Mouse (Mus musculus): ENCODE measurements at regions not wholly inside any gene's neighbourhood (a gene's known extent, or its start where the extent isn't known, plus 50 kb on each side); places are given as distances from the start of the nearest gene placed in this dataset.

DNA sequence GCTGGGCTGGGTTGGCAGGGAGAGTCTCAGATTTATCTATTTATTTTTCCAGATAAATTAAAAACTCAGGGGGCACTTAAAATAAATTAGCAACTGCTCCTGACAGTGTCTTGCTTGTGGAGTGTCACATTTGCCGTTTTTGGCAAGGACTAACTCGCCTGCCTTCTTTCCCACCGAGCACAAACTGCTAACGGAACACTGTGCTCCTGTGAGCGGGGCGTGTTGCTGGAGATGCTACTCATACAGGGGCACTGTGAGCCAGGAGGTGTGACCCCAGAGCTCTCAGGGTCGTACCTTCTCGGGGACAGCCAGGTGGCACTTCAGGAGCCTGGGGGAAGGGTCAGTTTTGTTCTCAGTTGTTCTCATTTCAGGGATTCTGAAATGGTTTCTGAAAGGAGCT lies 292.6 kb downstream of the Vrk1 start:
- Histone ChIP-seq H3K27me3 (ENCODE audit: control insufficient read depth in 1 of 2, insufficient read depth in 2 of 2, low read length in 2 of 2) (no peaks in the 10 kb centered on the region), H3K9ac (ENCODE audit: control insufficient read depth, low read depth, low read length, poor library complexity, severe bottlenecking) (no peak overlapping the region), H3K36me3 (ENCODE audit: control insufficient read depth in 1 of 2, insufficient read depth in 2 of 2, low read length in 2 of 2) (no peaks in the 10 kb centered on the region), H3K79me2 (ENCODE audit: control insufficient read depth, insufficient read depth, low read length, poor library complexity) (no peaks in the 10 kb centered on the region), H3K4me3 (ENCODE audit: control insufficient read depth in 1 of 2, insufficient read depth in 1 of 2, low read depth in 2 of 2, low read length in 2 of 2) (no peak overlapping the region), H3K27ac (ENCODE audit: control insufficient read depth, low read depth, low read length) (no peak overlapping the region), H3K9me3 (replicated peaks; ENCODE audit: insufficient read depth, low read length) (no peaks in the 10 kb centered on the region), H3K4me1 (ENCODE audit: control insufficient read depth in 1 of 2, insufficient read depth in 2 of 2, low read length in 2 of 2) (no peaks in the 10 kb centered on the region)
- TF ChIP-seq CHD1 (IDR thresholded peaks at IDR 0.05; ENCODE audit: low read depth, low read length) (no peak), HCFC1 (IDR thresholded peaks at IDR 0.05; ENCODE audit: low read depth, low read length) (no peak), ELF1 (IDR thresholded peaks at IDR 0.05; ENCODE audit: low read depth, low read length) (no peak), EP300 (IDR thresholded peaks at IDR 0.05; ENCODE audit: low read depth in 1 of 2, low read length in 2 of 2) (no peak), E2F4 (IDR thresholded peaks at IDR 0.05; ENCODE audit: borderline replicate concordance, low read depth, low read length) (no peak), CHD2 (IDR thresholded peaks at IDR 0.05; ENCODE audit: low read length) (no peak), TAL1 (IDR thresholded peaks at IDR 0.05; ENCODE audit: low read length) (no peak), NRF1 (IDR thresholded peaks at IDR 0.05; ENCODE audit: insufficient read depth, low read depth, low read length, poor library complexity, severe bottlenecking) (no peak)
- DNase-seq (ENCODE audit: low read depth, low spot score): no peak

DNA sequence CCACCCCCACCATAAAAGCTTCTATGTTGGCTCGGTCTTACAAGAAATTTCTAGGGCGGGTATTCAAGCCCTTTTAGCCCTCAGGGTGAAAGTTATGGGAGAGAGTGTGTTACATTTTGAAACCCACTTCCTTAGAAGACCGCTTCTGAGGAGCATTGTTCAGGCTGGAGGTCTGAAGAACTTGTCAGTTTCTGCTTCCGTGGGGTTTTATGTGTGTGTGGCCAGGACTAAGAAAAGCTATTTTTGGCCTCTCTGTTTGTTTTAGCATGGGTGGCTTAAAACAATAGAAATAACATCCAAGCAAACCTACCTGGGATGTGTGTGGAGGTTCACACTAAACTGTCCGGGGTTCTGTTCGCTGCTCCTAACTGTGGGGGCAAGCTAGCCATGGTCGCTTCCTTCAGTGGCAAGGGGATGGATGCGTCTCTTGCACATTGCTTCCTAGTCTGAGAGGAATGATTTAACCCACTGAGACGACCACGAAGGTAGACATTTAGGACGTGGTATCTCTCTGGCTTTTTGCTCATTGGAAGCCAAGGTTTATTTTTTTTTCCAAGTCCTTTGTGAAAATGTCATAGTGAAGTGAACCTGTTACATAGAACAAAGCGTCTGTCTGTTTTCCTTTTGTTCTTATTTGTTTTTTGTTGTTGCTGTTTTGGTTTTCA lies 298.4 kb downstream of the Vrk1 start:
- Histone ChIP-seq H3K79me2 (ENCODE audit: control insufficient read depth, insufficient read depth, low read length, poor library complexity) (no peaks in the 10 kb centered on the region), H3K27me3 (ENCODE audit: control insufficient read depth in 1 of 2, insufficient read depth in 2 of 2, low read length in 2 of 2) (no peaks in the 10 kb centered on the region), H3K27ac (ENCODE audit: control insufficient read depth, low read depth, low read length) (no peak overlapping the region), H3K9me3 (replicated peaks; ENCODE audit: insufficient read depth, low read length) (no peaks in the 10 kb centered on the region), H3K4me1 (ENCODE audit: control insufficient read depth in 1 of 2, insufficient read depth in 2 of 2, low read length in 2 of 2) (no peaks in the 10 kb centered on the region), H3K36me3 (ENCODE audit: control insufficient read depth in 1 of 2, insufficient read depth in 2 of 2, low read length in 2 of 2) (no peaks in the 10 kb centered on the region), H3K9ac (ENCODE audit: control insufficient read depth, low read depth, low read length, poor library complexity, severe bottlenecking) (no peak overlapping the region), H3K4me3 (ENCODE audit: control insufficient read depth in 1 of 2, insufficient read depth in 1 of 2, low read depth in 2 of 2, low read length in 2 of 2) (no peak overlapping the region)
- no peak for DNase-seq (ENCODE audit: low read depth, low spot score)
- TF ChIP-seq ZNF384 (IDR thresholded peaks at IDR 0.05; ENCODE audit: low read depth, low read length): no peak
- no peak for TF ChIP-seq ETS1 (IDR thresholded peaks at IDR 0.05; ENCODE audit: low read depth, low read length)
- TF ChIP-seq GATA1 (IDR thresholded peaks at IDR 0.05; ENCODE audit: low read depth, low read length): no peak
- no peak for TF ChIP-seq EP300 (IDR thresholded peaks at IDR 0.05; ENCODE audit: low read depth in 1 of 2, low read length in 2 of 2)
- no peak for TF ChIP-seq RAD21 (IDR thresholded peaks at IDR 0.05; ENCODE audit: low read depth, low read length)
- no peak for TF ChIP-seq MYC (IDR thresholded peaks at IDR 0.05; ENCODE audit: low read depth, low read length)
- TF ChIP-seq ZKSCAN1 (IDR thresholded peaks at IDR 0.05; ENCODE audit: low read depth, low read length): no peak
- TF ChIP-seq ZMIZ1 (IDR thresholded peaks at IDR 0.05; ENCODE audit: low read depth, low read length): no peak
- no peak for TF ChIP-seq SIN3A (IDR thresholded peaks at IDR 0.05; ENCODE audit: low read length)
- TF ChIP-seq KAT2A (conservative IDR thresholded peaks at IDR 0.05; ENCODE audit: low read depth, low read length): no peak
- no peak for TF ChIP-seq MAZ (IDR thresholded peaks at IDR 0.05; ENCODE audit: low read depth, low read length)
- TF ChIP-seq MXI1 (IDR thresholded peaks at IDR 0.05; ENCODE audit: low read depth, low read length): no peak
- no peak for TF ChIP-seq UBTF (IDR thresholded peaks at IDR 0.05; ENCODE audit: borderline replicate concordance, insufficient read depth, low read depth, low read length)
- no peak for TF ChIP-seq CHD2 (IDR thresholded peaks at IDR 0.05; ENCODE audit: low read length)
- no peak for TF ChIP-seq BHLHE40 (IDR thresholded peaks at IDR 0.05; ENCODE audit: borderline replicate concordance, low read depth, low read length)
- no peak for TF ChIP-seq GABPA (IDR thresholded peaks at IDR 0.05; ENCODE audit: low read depth, low read length)
- TF ChIP-seq MEF2A (IDR thresholded peaks at IDR 0.05; ENCODE audit: extremely low read depth, insufficient replicate concordance, low read depth, low read length, poor library complexity, severe bottlenecking): no peak
- no peak for TF ChIP-seq NRF1 (IDR thresholded peaks at IDR 0.05; ENCODE audit: insufficient read depth, low read depth, low read length, poor library complexity, severe bottlenecking)
